Mouse (Mus musculus) neutrophil, adult 5-6 weeks (primary cell): ENCODE results near the gene Gm5105. TPM values are rescaled to one million over a fixed set of nuclear protein-coding genes. Genes with fewer than 3 reads are reported as not detected.

ENCODE experiments used
- ATAC-seq: fragments of 151-379, 151-347 bp; 2 replicates; pipeline ENCODE4 v1.8.0; 2017; ENCODE audit warnings: mild to moderate bottlenecking, moderate TSS enrichment; ENCODE audit not compliant: insufficient number of reproducible peaks, poor library complexity, low FRiP score, severe bottlenecking; ENCODE audit errors: extremely low read depth
- total RNA-seq: library from RNA; stranded (forward); fragments of 200-1000 nt; gene quantifications from 2 replicates; pipeline ENCODE4 v1.2.3, GENCODE M21; 2017

Gm5105 gene
- total RNA-seq, 1 experiment from 2014 or later, result not detected

DNA sequence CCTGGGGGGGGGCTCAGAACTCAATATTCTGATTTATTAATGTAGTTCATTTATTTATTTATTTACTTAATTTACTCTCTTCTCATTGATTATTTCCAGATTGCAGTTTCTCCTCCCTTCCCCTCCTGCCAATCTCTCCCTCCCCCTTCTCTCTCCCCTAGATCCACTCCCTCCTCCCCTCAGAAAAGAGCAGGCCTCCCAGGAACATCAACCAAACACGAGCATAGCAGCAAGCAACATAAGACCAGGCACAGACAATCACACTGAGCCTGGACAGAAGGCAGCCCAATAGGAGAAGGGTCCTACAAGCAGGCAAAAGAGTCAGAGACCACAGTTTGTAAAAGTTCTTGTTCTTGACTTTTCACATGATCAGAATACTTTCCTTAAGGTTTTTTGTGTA, 3.8 kb upstream of the Gm5105 start:
- ATAC-seq, result no peak

- ATAC-seq, result no peak
Measured at GRCm38 (mm10) chr3:138069756-138070511, 2.7 kb upstream of the Gm5105 start.

DNA sequence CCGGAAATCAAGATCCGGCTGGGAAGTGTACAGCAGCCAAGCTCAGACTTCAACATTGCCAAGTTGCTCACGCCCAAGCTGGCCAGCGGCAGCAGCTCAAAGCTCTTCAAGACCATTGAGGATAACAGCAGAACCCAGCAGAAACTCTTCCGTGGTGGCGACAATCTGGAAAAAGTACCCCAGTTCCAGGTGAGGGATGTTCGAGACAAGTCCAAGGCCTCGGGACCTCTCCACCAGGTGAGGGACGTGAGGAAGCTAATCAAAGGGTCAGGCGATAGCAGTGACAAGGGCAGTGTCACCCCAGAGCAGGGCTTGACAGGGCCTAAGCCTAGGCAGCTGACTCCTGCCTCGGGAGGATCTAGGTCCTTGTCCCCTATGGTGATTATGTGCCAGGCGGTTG, 915 bp upstream of the Gm5105 start:
- ATAC-seq, result no peak

GRCm38 (mm10) chr3:138066348-138066856, 786 bp downstream of the Gm5105 start:
- no peak for ATAC-seq

GRCm38 (mm10) chr3:138065930-138066329, 1.3 kb downstream of the Gm5105 start:
- ATAC-seq, result no peak

DNA sequence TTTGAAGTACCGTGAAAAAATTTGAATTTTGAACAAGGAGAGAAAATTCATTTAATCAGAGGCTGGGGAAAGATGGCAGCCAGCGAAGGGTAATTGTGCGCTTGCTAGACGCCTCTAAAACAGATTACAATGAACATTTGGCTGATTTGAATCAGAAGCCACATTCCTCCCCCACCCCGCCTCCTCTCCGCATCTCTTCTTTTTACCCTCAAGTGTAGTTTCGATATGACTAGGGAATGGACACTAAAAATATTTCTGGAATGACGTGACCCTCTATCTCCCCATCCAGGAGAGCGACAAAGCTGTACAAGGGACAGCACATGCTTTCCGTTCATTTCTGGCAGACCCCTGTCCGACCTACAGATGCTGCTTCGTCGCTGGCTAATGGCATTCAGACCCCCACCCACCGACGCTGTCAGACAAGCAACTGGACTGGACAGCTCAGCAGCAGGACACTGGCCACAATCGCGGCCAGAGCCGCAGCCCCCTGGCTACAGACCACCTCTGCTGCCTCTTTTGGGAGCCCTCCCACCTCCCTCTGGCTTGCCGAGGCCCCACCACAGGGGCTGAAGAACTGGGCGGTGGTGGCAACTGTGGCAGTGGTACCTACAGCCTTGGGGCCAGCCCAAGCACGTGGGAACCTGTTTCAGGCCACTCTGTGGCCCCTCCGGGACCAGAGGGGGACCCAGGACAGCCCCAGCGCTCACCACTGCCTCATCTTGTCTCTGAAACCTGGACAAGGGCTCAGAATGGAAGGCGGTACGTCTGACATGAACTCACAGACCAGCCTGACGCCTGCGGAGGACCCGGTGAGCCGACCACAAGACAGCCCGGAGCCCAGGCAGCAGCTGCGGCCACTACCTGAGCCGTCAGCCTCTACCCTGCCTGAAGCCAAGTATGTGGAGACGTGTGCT, 2.2 kb downstream of the Gm5105 start, which contains the start of gene 1110002E22Rik:
Gene 1110002E22Rik (plus strand): TSS at position 321 of the 914 bp plus-strand sequence.
- ATAC-seq, result no peak

DNA sequence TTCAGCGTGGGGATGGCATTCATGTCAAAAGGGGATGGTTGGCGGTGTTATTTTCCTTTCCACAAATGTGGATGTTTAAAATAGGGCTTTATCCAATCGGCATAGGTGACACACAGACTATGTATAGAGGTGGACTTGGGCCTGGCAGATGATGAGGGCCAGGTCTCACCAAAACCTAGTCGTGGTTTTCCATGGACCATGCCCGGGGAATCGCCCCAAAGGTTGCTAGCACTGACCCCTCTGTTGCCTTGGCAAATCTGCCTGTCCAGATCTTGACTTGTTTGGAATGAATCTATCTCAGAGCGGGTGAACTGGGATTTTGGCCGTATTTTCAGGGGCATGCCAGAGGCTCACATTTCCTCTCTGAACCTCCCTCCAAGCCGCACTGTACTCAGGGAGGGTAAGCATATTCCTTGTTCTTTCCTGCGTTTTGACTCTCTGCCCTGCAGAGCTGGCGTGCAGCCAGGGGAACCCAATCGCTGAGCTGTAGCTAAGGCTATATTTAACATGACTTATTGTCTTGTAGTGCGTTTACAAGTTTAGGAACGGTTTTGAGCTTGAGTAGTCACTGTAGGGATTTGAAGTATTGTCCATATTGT, 3.4 kb downstream of the Gm5105 start:
- ATAC-seq, result no peak

GRCm38 (mm10) chr3:138062673-138063072, 4.5 kb downstream of the Gm5105 start:
- no peak for ATAC-seq

DNA sequence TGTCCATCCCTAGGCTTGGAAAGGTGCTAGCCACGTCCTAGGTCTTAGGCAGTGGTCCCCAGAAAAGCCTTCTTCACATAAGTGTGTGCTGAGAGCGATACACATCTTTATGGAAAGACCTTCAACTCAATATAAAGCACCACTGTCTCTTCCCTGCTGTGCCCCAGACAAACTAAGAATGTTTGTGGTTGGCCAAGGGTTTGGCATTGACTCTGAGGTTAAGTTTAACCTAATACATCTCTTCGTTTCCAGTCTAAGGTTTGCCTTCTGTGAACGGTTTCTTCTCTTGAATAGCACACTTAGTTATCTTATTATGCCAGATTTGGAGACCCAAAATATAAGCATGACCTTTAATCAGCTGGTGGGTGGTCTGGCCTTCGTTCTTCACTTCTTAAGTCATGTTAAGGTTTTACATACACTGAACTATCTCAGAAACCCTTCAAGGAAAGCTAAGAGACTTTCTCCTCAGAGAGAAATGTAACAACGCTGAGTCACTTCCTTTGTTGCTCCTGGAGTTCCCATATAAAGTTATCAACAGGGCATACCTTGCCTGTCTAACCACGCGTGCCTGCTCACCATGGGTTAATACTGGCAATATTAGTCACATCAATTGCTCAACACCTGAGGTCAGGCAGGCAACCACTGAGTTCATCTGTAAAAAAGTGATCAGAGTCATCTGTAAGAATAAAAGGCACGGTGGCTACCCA, 5.8 kb downstream of the Gm5105 start:
- no peak for ATAC-seq

DNA sequence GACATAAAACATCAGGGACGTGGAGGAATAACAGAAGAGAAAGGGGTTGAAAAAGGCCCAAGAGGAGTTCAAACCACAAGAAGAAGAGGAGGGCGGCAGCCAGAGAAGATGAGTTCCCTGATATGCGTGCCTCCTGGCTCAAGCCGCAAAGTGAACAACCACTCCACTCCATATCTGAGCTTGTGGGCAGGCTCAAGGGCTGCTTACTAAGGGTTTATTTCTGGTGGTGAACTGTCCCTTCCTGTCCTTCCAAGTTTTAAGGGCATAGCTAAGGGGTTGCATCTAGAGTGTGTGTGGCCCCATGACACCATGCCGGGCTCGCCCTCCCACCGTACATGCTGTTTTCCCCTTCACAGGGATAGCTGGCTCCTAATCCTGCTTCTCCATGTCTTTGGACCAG, 6.8 kb downstream of the Gm5105 start:
- no peak for ATAC-seq

DNA sequence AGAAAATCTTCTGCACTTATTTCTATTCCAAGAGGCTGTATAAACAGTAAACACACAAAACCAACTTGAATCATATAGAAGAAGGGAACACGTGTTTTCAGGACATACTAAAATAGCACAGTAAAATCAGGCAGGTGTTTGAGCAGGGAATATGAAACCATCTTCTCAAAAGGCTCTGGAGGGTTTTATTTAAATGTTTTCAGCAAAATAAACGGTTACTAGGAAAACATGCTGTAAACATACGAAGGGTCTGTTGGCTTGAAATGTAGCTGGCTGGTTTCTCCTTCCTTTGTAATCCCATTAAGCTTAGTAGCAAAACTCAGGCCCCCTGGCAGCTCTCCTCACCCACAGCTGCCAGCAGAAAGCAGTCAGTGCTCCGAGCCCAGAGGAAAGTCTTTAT, 9.0 kb downstream of the Gm5105 start:
- no peak for ATAC-seq

DNA sequence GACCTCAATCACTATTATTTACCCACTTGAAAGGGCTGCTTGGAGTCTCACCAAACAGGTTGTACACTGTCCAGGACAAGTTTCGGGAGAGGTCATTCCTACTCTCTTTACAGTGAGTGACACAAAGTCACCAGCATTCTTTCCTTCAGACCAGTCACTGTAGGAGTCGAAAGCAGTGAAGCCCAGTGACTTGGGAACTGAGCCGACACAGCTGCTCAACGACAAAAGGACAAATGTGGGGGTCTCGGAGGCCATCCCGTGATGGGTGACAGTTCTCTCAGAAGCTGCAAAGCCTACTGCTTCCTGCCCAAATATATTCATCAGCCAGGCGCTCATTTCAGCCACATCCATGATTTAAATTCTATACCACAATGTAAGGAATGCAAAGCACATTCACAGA, 10.2 kb downstream of the Gm5105 start:
- ATAC-seq, result no peak

- no peak for ATAC-seq
Measured at GRCm38 (mm10) chr3:138053969-138054368, 13.2 kb downstream of the Gm5105 start.

DNA sequence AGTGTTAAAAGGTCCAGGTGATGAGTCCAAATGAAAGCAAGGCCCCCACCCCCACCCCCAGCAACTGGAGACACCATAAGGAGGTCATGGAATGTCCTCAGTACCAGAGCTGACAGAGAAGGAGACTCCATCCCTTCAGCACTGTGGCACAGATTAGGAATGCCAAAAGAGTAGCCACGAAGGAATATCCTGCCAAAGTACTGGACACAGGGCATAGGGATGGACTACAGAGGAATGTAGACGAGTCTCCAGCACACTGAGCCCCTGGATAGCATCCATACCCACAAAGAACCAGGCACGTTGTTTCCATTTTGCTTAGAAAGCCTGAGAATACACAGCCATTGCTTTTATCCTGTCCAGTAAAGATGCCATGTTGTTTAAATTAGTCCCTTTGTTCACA, 15.8 kb downstream of the Gm5105 start:
- ATAC-seq, result no peak

DNA sequence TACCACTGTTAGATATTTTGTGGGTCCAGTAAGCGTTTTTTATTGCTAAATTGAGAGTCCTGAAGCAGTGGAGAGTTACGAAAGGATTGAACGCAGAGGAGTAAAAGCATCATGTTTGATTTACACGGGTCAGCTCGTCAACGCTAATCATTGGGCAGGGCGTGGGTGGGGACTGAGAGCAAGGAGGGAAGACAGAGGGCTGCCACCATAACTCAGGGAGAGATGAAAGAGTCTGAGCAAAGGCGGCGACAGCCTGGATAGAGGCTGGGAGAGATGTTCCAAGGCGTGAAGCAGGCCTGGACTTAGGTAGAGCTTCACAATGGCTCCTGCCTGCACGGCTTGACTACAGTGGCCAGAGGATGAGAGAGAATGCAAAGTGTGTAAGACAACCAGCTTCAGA, 16.4 kb downstream of the Gm5105 start:
- ATAC-seq, result no peak

DNA sequence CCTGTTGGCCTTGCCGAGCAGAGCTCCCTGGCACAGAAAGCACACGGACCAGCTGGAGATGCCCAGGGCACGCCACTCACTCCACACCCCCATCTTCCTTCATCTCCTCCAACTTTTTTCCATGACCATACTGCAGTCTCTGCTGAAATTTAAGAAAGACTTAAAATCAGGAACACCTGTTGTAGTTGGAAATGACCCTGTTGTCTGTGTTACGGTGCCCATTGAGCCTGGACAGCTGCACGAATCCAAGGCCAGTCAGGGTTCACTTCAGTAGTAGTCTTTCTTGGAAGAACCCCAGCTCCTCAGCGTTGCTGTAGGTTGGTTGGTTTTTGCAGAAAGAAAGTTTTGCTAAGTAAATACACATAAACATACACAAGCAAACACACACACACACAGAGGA, 17.6 kb downstream of the Gm5105 start:
- no peak for ATAC-seq

- ATAC-seq, result no peak
Measured at GRCm38 (mm10) chr3:138043316-138043715, 23.9 kb downstream of the Gm5105 start.

GRCm38 (mm10) chr3:138041591-138042301, 25.4 kb downstream of the Gm5105 start:
- peak; percentile 72 for ATAC-seq
